Mouse (Mus musculus) liver, postnatal 0 days (tissue): Measurements from ENCODE around the gene Hspe1.

Experiments
- CTCF ChIP-seq: sonication (generic); IDR thresholded peaks from 2 replicates; pipeline ENCODE4 v1.5.1; 2016; ENCODE audit warnings: antibody characterized with exemption, low read depth
- EP300 ChIP-seq: IDR thresholded peaks from 2 replicates; pipeline ENCODE4 v1.6.1; 2016; ENCODE audit warnings: antibody characterized with exemption, low read depth, mild to moderate bottlenecking

- no peak for TF ChIP-seq EP300
- no peak for TF ChIP-seq CTCF
Observed at GRCm38 (mm10) chr1:55129716-55130115, 41.8 kb downstream of the Hspe1 start.
